Mouse (Mus musculus): ENCODE results near the gene Vcl. TPM values are rescaled to one million over a fixed set of nuclear protein-coding genes. Genes with fewer than 3 reads are reported as not detected.
A peak's percentile ranks its signal among the peaks of the same experiment; 100 is the strongest.

Vcl gene
- total RNA-seq, 2 experiments from 2014 or later = 117 to 149 TPM

- ATAC-seq (ENCODE audit: poor library complexity, severe bottlenecking) = no peak
Measured at GRCm38 (mm10) chr14:20938424-20938823, 9.2 kb downstream of the Vcl start.

- no peak for ATAC-seq (ENCODE audit: poor library complexity, severe bottlenecking)
Measured at GRCm38 (mm10) chr14:20938860-20939259, 9.7 kb downstream of the Vcl start.

GRCm38 (mm10) chr14:20945296-20945695 lies 16.1 kb downstream of the Vcl start:
- ATAC-seq (ENCODE audit: poor library complexity, severe bottlenecking) = no peak

GRCm38 (mm10) chr14:20956021-20956420 lies 26.8 kb downstream of the Vcl start:
- no peak for ATAC-seq (ENCODE audit: poor library complexity, severe bottlenecking)

GRCm38 (mm10) chr14:20958971-20959370 lies 29.8 kb downstream of the Vcl start:
- ATAC-seq (ENCODE audit: poor library complexity, severe bottlenecking) = no peak

GRCm38 (mm10) chr14:20962466-20962865 lies 33.3 kb downstream of the Vcl start:
- no peak for ATAC-seq (ENCODE audit: poor library complexity, severe bottlenecking)

GRCm38 (mm10) chr14:20962906-20963305 lies 33.7 kb downstream of the Vcl start:
- ATAC-seq (ENCODE audit: poor library complexity, severe bottlenecking) = no peak

GRCm38 (mm10) chr14:20963863-20964262 lies 34.7 kb downstream of the Vcl start:
- ATAC-seq (ENCODE audit: poor library complexity, severe bottlenecking) = 0 out of 2 replicates have a peak, but pooled peaks have one; percentile 47

- no peak for ATAC-seq (ENCODE audit: poor library complexity, severe bottlenecking)
Measured at GRCm38 (mm10) chr14:20964285-20964684, 35.1 kb downstream of the Vcl start.

GRCm38 (mm10) chr14:20966959-20967670 lies 37.9 kb downstream of the Vcl start:
- no peak for ATAC-seq (ENCODE audit: poor library complexity, severe bottlenecking)

- no peak for ATAC-seq (ENCODE audit: poor library complexity, severe bottlenecking)
Measured at GRCm38 (mm10) chr14:20969066-20969465, 39.9 kb downstream of the Vcl start.

- no peak for ATAC-seq (ENCODE audit: poor library complexity, severe bottlenecking)
Measured at GRCm38 (mm10) chr14:20970389-20970788, 41.2 kb downstream of the Vcl start.

- no peak for ATAC-seq (ENCODE audit: poor library complexity, severe bottlenecking)
Measured at GRCm38 (mm10) chr14:20970927-20971326, 41.7 kb downstream of the Vcl start.

GRCm38 (mm10) chr14:20973821-20974220 lies 44.6 kb downstream of the Vcl start:
- no peak for ATAC-seq (ENCODE audit: poor library complexity, severe bottlenecking)

- no peak for ATAC-seq (ENCODE audit: poor library complexity, severe bottlenecking)
Measured at GRCm38 (mm10) chr14:20976741-20977140, 47.5 kb downstream of the Vcl start.

- no peak for ATAC-seq (ENCODE audit: poor library complexity, severe bottlenecking)
Measured at GRCm38 (mm10) chr14:20977726-20978125, 48.5 kb downstream of the Vcl start.

GRCm38 (mm10) chr14:20983832-20984231 lies 54.6 kb downstream of the Vcl start:
- ATAC-seq (ENCODE audit: poor library complexity, severe bottlenecking) = no peak

- no peak for ATAC-seq (ENCODE audit: poor library complexity, severe bottlenecking)
Measured at GRCm38 (mm10) chr14:20985482-20985881, 56.3 kb downstream of the Vcl start.

- ATAC-seq (ENCODE audit: poor library complexity, severe bottlenecking) = no peak
Measured at GRCm38 (mm10) chr14:20991492-20991891, 62.3 kb downstream of the Vcl start.

- 0 out of 2 replicates have a peak, but pooled peaks have one; percentile 54 for ATAC-seq (ENCODE audit: poor library complexity, severe bottlenecking)
Measured at GRCm38 (mm10) chr14:20993067-20993691, 64.0 kb downstream of the Vcl start.

GRCm38 (mm10) chr14:20994475-20994874 lies 65.3 kb downstream of the Vcl start:
- no peak for ATAC-seq (ENCODE audit: poor library complexity, severe bottlenecking)

- ATAC-seq (ENCODE audit: poor library complexity, severe bottlenecking) = no peak
Measured at GRCm38 (mm10) chr14:20995497-20995896, 66.3 kb downstream of the Vcl start.

All from megakaryocyte, adult 5-6 weeks (primary cell).